Comparison of ENCODE assay signal across 8 mouse cellular contexts in the genomic region with DNA sequence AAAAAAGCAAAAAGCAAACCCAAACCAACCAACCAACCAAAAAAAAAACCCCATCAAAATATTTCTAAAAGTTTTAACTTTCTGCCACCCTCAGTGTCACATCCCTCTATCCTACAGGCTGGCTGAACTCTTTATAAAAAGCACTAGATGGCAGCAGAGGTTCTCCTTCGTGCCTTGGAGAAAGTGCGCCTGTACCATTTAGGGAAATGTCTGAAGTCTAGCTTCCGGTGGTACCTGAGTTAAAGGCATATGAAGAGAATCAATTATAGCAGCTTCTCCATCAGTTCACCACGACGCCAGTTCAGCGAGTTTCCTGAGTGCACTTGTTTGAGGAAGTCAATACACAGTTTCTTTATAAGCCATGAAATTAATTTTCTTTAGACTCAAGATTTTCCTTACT.
DNase-seq lines count a peak whose midpoint lies in the region; ATAC-seq and TF ChIP-seq lines count a peak whose summit lies in the region.

No protein-coding gene starts in this region.

- no peak for ATAC-seq in liver, postnatal 0 days
- no peak for ATAC-seq in liver, embryonic 11.5 days (replicated peaks; ENCODE audit: low FRiP score)
- peak; percentile 64 to 86 for ATAC-seq in hematopoietic stem cell, adult 5-6 weeks (replicated peaks in 1 of 2; ENCODE audit: insufficient read depth in 1 of 2, low FRiP score in 2 of 2, low TSS enrichment in 1 of 2, low read depth in 1 of 2, poor library complexity in 2 of 2, severe bottlenecking in 2 of 2)

- no peak overlapping the region for H3K4me3 ChIP-seq in liver, postnatal 0 days (ENCODE audit: low read depth, low read length)
- H3K4me3 ChIP-seq in liver, embryonic 11.5 days (ENCODE audit: low read depth, low read length): no peak overlapping the region
- H3K4me3 ChIP-seq in bone marrow, adult 2 months (replicated peaks; ENCODE audit: control insufficient read depth, low read depth, low read length): no peak overlapping the region

- H3K27ac ChIP-seq in liver, postnatal 0 days (ENCODE audit: low read depth): no peak overlapping the region
- H3K27ac ChIP-seq in liver, embryonic 11.5 days (ENCODE audit: low read depth, low read length): no peak overlapping the region
- H3K27ac ChIP-seq in bone marrow, adult 2 months (ENCODE audit: control insufficient read depth, insufficient read depth, low read depth, low read length, poor library complexity): no peak overlapping the region

- TF ChIP-seq CTCF in liver, postnatal 0 days (IDR thresholded peaks at IDR 0.05; ENCODE audit: low read depth): peak; percentile 63
- 0 out of 2 replicates have a peak, but pooled peaks have one; percentile 17 for TF ChIP-seq CTCF in bone marrow, adult 2 months (IDR thresholded peaks at IDR 0.05; ENCODE audit: control insufficient read depth, insufficient read depth, low read length)

- H3K9ac ChIP-seq in liver, postnatal 0 days (replicated peaks): no peak overlapping the region
- no peak overlapping the region for H3K9ac ChIP-seq in liver, embryonic 11.5 days (ENCODE audit: low read depth, low read length)

- H3K4me2 ChIP-seq in liver, postnatal 0 days (ENCODE audit: low read depth, low read length): no peak overlapping the region
- H3K4me2 ChIP-seq in liver, embryonic 11.5 days: no peak overlapping the region

- H3K4me1 ChIP-seq in liver, postnatal 0 days (ENCODE audit: insufficient read depth): no peaks in the 10 kb centered on the region
- H3K4me1 ChIP-seq in liver, embryonic 11.5 days (replicated peaks; ENCODE audit: control insufficient read depth, insufficient read depth, low read length): no peaks in the 10 kb centered on the region
- H3K4me1 ChIP-seq in bone marrow, adult 2 months (ENCODE audit: control insufficient read depth, insufficient read depth, low read length): no peaks in the 10 kb centered on the region

- DNase-seq in cerebellum, adult 9-10 months: peak; percentile 5
- no peak for DNase-seq in cerebellum, adult 9-11 months
- DNase-seq in liver, postnatal 0 days: no peak
- DNase-seq in liver, embryonic 11.5 days (ENCODE audit: low spot score): no peak
- peak; percentile 8 for DNase-seq in naive thymus-derived CD4-positive, alpha-beta T cell, adult 2 months (ENCODE audit: low read depth)
- DNase-seq in gastrocnemius, postnatal 25 days: no peak

- no peak for TF ChIP-seq EP300 in liver, postnatal 0 days (IDR thresholded peaks at IDR 0.05; ENCODE audit: low read depth)

- no peaks in the 10 kb centered on the region for H3K27me3 ChIP-seq in liver, postnatal 0 days (ENCODE audit: insufficient read depth, low read length)
- no peaks in the 10 kb centered on the region for H3K27me3 ChIP-seq in liver, embryonic 11.5 days (replicated peaks; ENCODE audit: control insufficient read depth, insufficient read depth, low read length)

- H3K36me3 ChIP-seq in liver, postnatal 0 days (replicated peaks; ENCODE audit: insufficient read depth, low read length): no peaks in the 10 kb centered on the region
- H3K36me3 ChIP-seq in liver, embryonic 11.5 days (ENCODE audit: control insufficient read depth, insufficient read depth, low read length): no peaks in the 10 kb centered on the region

- no peaks in the 10 kb centered on the region for H3K9me3 ChIP-seq in liver, postnatal 0 days (ENCODE audit: low read length)
- H3K9me3 ChIP-seq in liver, embryonic 11.5 days (ENCODE audit: control insufficient read depth, low read length): no peaks in the 10 kb centered on the region

- TF ChIP-seq POLR2A in bone marrow, adult 2 months (IDR thresholded peaks at IDR 0.05; ENCODE audit: borderline replicate concordance, control insufficient read depth, low read depth, low read length): no peak

- 5% methylated on average over 6 of the region's 6 CpGs for WGBS in liver, postnatal 0 days (ENCODE audit: insufficient replicate concordance)
- WGBS in liver, embryonic 11.5 days: 6% methylated on average over 6 of the region's 6 CpGs
- WGBS in bone marrow, adult 2 months: 1% methylated on average over 6 of the region's 6 CpGs

Comparison
In these comparisons a context has a peak if more than half of its experiments do, and no peak if none do; other contexts are left out.
1. DNase-seq: peak in cerebellum, adult 9-10 months (single experiment) and naive thymus-derived CD4-positive, alpha-beta T cell, adult 2 months (single experiment); none in cerebellum, adult 9-11 months (single experiment), liver, postnatal 0 days (single experiment), liver, embryonic 11.5 days (single experiment) and gastrocnemius, postnatal 25 days (single experiment).
2. ATAC-seq: peak in hematopoietic stem cell, adult 5-6 weeks (2 of 2); none in liver, postnatal 0 days (single experiment) and liver, embryonic 11.5 days (single experiment).